In the genomic region with DNA sequence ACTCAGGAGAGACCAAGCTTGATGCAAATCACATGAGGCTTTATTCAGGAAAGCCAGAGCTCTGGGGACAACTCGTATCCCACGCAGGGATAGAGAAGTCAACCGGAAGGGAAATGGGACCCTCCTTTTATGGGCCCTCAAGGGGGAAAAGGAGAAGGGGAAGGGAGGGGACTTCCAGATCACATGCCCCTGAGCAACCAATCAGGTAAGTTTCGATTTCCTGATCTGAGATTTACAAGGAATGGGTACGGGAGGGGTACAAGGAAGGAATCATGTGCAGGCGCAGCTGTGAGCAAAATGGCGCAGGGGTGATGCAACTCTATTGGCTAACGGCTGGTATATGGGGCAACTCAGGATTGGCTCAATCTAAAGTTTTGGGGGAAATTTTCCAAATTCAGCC, we compare ENCODE assay signal across 25 mouse cellular contexts. TPM values are rescaled to one million over a fixed set of nuclear protein-coding genes. Genes with fewer than 3 reads are reported as not detected.
"Had no signal": no experiment of that assay in that cellular context is flagged by ENCODE, and none has a peak within 500 bp of the region (broad histone marks: within the 10 kb centered on the region; RNA-seq: fewer than 3 reads in every experiment).

No protein-coding gene starts in this region.

- H3K4me3 ChIP-seq: kidney, embryonic 15.5 days; limb, embryonic 10.5 days; limb, embryonic 13.5 days; liver, embryonic 12.5 days; liver, embryonic 15.5 days; lung, embryonic 15.5 days; neural tube, embryonic 12.5 days; neural tube, embryonic 15.5 days had no signal

- H3K27ac ChIP-seq: kidney, embryonic 15.5 days; limb, embryonic 10.5 days; limb, embryonic 13.5 days; liver, embryonic 12.5 days; liver, embryonic 15.5 days; lung, embryonic 15.5 days; neural tube, embryonic 12.5 days; neural tube, embryonic 15.5 days; stomach, postnatal 0 days had no signal

- ATAC-seq: liver, embryonic 12.5 days had no signal

- DNase-seq: kidney, adult 8-10 months; kidney, postnatal 36 days; liver; lung, adult 18-20 months; lung, postnatal 14 days; lung, postnatal 4 days; midbrain, embryonic 14.5 days; right cerebral cortex, adult 18-20 months; right cerebral cortex, postnatal 14 days; right cerebral cortex, postnatal 4 days; thymus, adult 18-20 months; thymus, postnatal 36 days had no signal

- H3K9ac ChIP-seq: kidney, embryonic 15.5 days; limb, embryonic 13.5 days; liver, embryonic 12.5 days; liver, embryonic 15.5 days; lung, embryonic 15.5 days; neural tube, embryonic 12.5 days; neural tube, embryonic 15.5 days had no signal

- H3K4me1 ChIP-seq: kidney, embryonic 15.5 days; limb, embryonic 13.5 days; lung, embryonic 15.5 days; neural tube, embryonic 12.5 days; neural tube, embryonic 15.5 days had no signal

- H3K36me3 ChIP-seq: kidney, embryonic 15.5 days; limb, embryonic 10.5 days; limb, embryonic 13.5 days; liver, embryonic 12.5 days; liver, embryonic 15.5 days; lung, embryonic 15.5 days; neural tube, embryonic 12.5 days; neural tube, embryonic 15.5 days had no signal

- H3K27me3 ChIP-seq: kidney, embryonic 15.5 days; limb, embryonic 13.5 days; liver, embryonic 12.5 days; liver, embryonic 15.5 days; lung, embryonic 15.5 days; neural tube, embryonic 12.5 days; neural tube, embryonic 15.5 days had no signal

- H3K9me3 ChIP-seq: kidney, embryonic 15.5 days; limb, embryonic 10.5 days; limb, embryonic 13.5 days; liver, embryonic 15.5 days; lung, embryonic 15.5 days; neural tube, embryonic 15.5 days had no signal

RNA-seq across cellular contexts. Expression of a gene that starts 36.6 kb away (rescaled TPM):
- total RNA-seq: layer of hippocampus, postnatal 14 days; megakaryocyte progenitor cell, adult 5-6 weeks; megakaryocyte-erythroid progenitor cell, adult 5-6 weeks had no signal
- polyA plus RNA-seq: limb, embryonic 10.5 days; lung, embryonic 15.5 days; midbrain, embryonic 14.5 days; neural tube, embryonic 12.5 days; stomach, embryonic 14.5 days; stomach, postnatal 0 days had no signal
